Mouse (Mus musculus): ENCODE results near the gene Tyrobp. TPM values are rescaled to one million over a fixed set of nuclear protein-coding genes. Genes with fewer than 3 reads are reported as not detected.

Tyrobp gene
- polyA plus RNA-seq, 1 experiment from 2014 or later: 38.9 TPM

- Histone ChIP-seq H3K4me1 (no peaks in the 10 kb centered on the region), H3K4me3 (no peak overlapping the region), H3K9me3 (peaks cover 6% of the 10 kb centered on the region; the same call in 1 of the 2 replicates), H3K27me3 (0 out of 2 replicates have a peak, but pooled peaks cover 6% of the 10 kb centered on the region), H3K27ac (no peak overlapping the region), H3K4me2 (no peak overlapping the region), H3K36me3 (no peaks in the 10 kb centered on the region), H3K9ac (no peak overlapping the region)
- no peak for ATAC-seq (ENCODE audit: insufficient number of reproducible peaks, insufficient read depth, low FRiP score, low TSS enrichment, low read depth)
- 79% methylated on average over 2 of the region's 2 CpGs for WGBS
These were observed 3.8 kb upstream of the Tyrobp start for GRCm38 (mm10) chr7:30409789-30410188.

DNA sequence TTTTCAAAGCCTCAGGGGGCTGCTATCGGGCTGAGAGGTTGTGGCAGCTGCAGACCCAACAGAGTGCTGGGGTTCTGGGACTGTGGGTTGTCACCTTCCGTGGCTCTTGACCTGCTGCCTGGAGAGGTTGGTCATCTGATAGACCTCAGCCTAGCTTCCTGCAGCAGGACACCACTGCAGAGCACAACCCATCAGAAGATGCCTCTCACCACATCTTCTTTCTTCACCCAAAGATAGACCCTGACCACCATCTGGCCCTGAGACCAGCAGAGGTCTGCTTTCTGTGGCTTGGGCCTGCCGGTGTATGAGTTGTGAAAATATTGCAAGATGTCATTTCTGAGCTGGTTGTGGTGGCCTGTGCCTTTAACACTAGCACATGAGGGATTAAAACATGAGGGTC lies 2.5 kb upstream of the Tyrobp start:
- Histone ChIP-seq H3K27ac (no peak overlapping the region), H3K27me3 (0 out of 2 replicates have a peak, but pooled peaks cover 6% of the 10 kb centered on the region), H3K9ac (no peak overlapping the region), H3K36me3 (no peaks in the 10 kb centered on the region), H3K9me3 (peaks cover 6% of the 10 kb centered on the region; the same call in 1 of the 2 replicates), H3K4me3 (no peak overlapping the region), H3K4me1 (no peaks in the 10 kb centered on the region), H3K4me2 (no peak overlapping the region)
- WGBS: 77% methylated on average over 3 of the region's 3 CpGs
- no peak for ATAC-seq (ENCODE audit: insufficient number of reproducible peaks, insufficient read depth, low FRiP score, low TSS enrichment, low read depth)

DNA sequence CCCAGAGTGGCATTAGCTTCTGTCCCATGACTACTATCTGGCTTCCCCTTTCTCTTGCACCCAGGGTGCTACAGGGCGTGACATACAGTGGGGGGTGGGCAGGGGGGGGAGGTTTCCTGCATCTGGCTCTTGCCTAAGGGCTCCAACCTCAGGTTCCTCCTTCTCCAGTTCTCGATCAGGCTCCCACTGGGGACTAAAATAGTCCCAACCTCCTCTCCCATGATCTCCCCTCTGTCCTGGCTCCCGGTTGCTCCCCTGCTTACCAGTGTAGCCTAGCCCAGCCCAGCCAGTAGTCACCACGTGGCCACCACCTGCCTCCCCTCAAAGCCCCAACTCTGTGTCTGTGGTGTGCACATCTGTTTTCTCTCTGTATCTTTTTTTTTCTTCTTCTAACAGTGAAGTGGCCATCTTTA lies 819 bp upstream of the Tyrobp start:
- no peak for ATAC-seq (ENCODE audit: insufficient number of reproducible peaks, insufficient read depth, low FRiP score, low TSS enrichment, low read depth)
- H3K9me3 ChIP-seq: no peaks in the 10 kb centered on the region
- H3K4me2 ChIP-seq: no peak overlapping the region
- no peak overlapping the region for H3K27ac ChIP-seq
- 42% methylated on average over 4 of the region's 4 CpGs for WGBS
- 0 out of 2 replicates have a peak, but pooled peaks cover 6% of the 10 kb centered on the region for H3K27me3 ChIP-seq
- no peaks in the 10 kb centered on the region for H3K4me1 ChIP-seq
- no peak overlapping the region for H3K4me3 ChIP-seq
- no peaks in the 10 kb centered on the region for H3K36me3 ChIP-seq
- no peak overlapping the region for H3K9ac ChIP-seq

DNA sequence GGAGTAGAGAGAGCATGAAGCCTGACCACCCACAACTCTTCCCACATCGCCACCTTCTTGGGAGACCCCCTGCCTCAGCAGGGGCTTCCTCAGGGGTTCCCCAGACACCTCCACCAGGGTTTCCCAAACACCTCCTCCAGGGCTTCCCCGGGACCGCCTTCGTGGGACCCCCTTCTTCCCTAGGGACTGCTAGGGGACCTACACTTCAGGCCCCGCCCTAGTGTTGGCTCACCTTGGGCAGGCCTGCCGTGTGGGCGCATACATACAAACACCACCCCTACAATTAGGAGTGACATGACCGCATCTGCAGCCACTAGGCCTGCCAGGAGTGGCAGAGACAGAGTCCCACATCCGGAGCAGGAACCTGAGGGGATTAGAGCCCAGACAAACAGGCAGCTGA lies 4.3 kb downstream of the Tyrobp start:
- 0 out of 2 replicates have a peak, but pooled peaks cover 2% of the 10 kb centered on the region for H3K9me3 ChIP-seq
- H3K27me3 ChIP-seq: peaks cover 11% of the 10 kb centered on the region
- no peak overlapping the region for H3K9ac ChIP-seq
- no peaks in the 10 kb centered on the region for H3K36me3 ChIP-seq
- WGBS: 74% methylated on average over 9 of the region's 9 CpGs
- H3K4me1 ChIP-seq: peaks cover 13% of the 10 kb centered on the region
- ATAC-seq (ENCODE audit: insufficient number of reproducible peaks, insufficient read depth, low FRiP score, low TSS enrichment, low read depth): no peak
- no peak overlapping the region for H3K4me3 ChIP-seq
- H3K27ac ChIP-seq: no peak overlapping the region
- no peak overlapping the region for H3K4me2 ChIP-seq

GRCm38 (mm10) chr7:30419561-30420499 lies 6.3 kb downstream of the Tyrobp start, which contains the start of gene Hcst:
TSS of gene Hcst (minus strand) at chr7:30419854.
- Histone ChIP-seq H3K36me3 (no peaks in the 10 kb centered on the region), H3K27me3 (peaks cover 11% of the 10 kb centered on the region), H3K4me2 (no peak within 1 kb of the TSS), H3K4me1 (peaks cover 19% of the 10 kb centered on the region), H3K9me3 (0 out of 2 replicates have a peak, but pooled peaks cover 2% of the 10 kb centered on the region), H3K9ac (no peak within 1 kb of the TSS), H3K27ac (no peak within 1 kb of the TSS), H3K4me3 (no peak within 1 kb of the TSS)
- WGBS: 72% methylated on average over 10 of the region's 10 CpGs
- ATAC-seq (ENCODE audit: insufficient number of reproducible peaks, insufficient read depth, low FRiP score, low TSS enrichment, low read depth): no peak

DNA sequence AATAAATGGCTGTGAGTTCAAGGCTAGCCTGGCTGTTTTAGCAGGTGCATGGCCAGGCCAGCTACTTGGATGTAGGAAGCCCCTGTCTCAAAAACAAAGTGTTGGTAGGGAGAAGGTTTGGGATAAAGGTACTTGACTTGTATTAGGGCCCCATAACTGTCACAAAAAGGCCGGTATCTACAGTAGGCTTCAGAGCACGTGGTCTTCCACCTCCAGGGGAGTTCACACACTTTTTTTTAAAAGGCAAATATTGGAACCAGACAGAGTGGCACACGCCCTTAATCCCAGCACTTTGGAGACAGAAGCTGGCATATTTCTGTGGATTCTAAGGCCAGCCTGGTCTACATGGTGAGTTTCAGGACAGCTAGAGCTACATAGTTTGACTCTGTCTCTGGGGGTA lies 7.1 kb downstream of the Tyrobp start:
- peaks cover 11% of the 10 kb centered on the region for H3K27me3 ChIP-seq
- peaks cover 19% of the 10 kb centered on the region for H3K4me1 ChIP-seq
- 0 out of 2 replicates have a peak, but pooled peaks cover 2% of the 10 kb centered on the region for H3K9me3 ChIP-seq
- no peak overlapping the region for H3K4me2 ChIP-seq
- peaks cover 7% of the 10 kb centered on the region for H3K36me3 ChIP-seq
- no peak for ATAC-seq (ENCODE audit: insufficient number of reproducible peaks, insufficient read depth, low FRiP score, low TSS enrichment, low read depth)
- no peak overlapping the region for H3K4me3 ChIP-seq
- WGBS: 61% methylated on average over 3 of the region's 3 CpGs
- H3K27ac ChIP-seq: no peak overlapping the region
- no peak overlapping the region for H3K9ac ChIP-seq

DNA sequence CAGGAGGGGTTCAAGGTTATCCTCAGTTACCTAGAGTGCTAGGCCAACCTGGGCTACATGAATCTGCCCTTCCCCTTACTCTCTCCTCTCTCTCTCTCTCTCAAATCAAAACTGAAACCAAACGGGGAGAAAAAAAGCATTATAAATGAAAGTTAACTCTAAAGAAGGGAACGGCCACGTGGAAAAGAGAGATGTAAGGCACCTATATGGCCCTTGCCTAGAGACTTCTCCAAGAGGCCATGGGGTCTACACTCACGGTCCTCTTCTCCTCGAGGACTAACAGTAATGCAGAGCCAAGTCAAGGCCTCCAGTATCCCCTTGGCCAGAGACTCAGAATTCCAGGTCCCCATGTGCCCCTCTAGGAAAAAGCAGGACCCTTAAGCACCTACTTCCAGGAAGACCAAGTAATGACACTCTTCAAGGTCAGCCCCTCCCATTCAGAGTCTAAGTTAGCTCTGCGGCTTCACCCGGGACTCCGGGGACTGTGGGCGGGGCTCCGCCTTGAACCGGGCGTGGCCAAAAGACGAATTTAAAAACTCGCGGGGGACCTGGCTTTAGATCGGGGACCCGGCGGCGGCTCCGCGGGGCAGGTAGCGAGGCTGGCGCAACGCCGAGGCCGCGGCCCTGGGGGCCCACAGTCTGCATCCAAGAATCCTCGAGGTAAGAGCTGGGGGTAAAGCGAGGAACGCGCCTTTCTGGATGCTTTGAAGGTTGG lies 7.8 kb downstream of the Tyrobp start, which contains the start of gene Nfkbid:
Nfkbid (plus strand) TSS at position 558 of the 715 bp plus-strand sequence.
- 9% methylated on average over 31 of the region's 31 CpGs for WGBS
- peak within 1 kb of the TSS; percentile 48; the same call in 1 of the 2 replicates for H3K27ac ChIP-seq
- ATAC-seq (ENCODE audit: insufficient number of reproducible peaks, insufficient read depth, low FRiP score, low TSS enrichment, low read depth): no peak
- peak within 1 kb of the TSS; percentile 69 for H3K9ac ChIP-seq
- H3K4me1 ChIP-seq: peaks cover 19% of the 10 kb centered on the region
- H3K4me2 ChIP-seq: peak within 1 kb of the TSS; percentile 97
- H3K27me3 ChIP-seq: peaks cover 11% of the 10 kb centered on the region
- peak within 1 kb of the TSS; percentile 64 for H3K4me3 ChIP-seq
- H3K9me3 ChIP-seq: 0 out of 2 replicates have a peak, but pooled peaks cover 2% of the 10 kb centered on the region
- peaks cover 13% of the 10 kb centered on the region for H3K36me3 ChIP-seq

- peak; percentile 62; the same call in 1 of the 2 replicates for ATAC-seq (ENCODE audit: insufficient number of reproducible peaks, insufficient read depth, low FRiP score, low TSS enrichment, low read depth)
- Histone ChIP-seq H3K36me3 (peaks cover 17% of the 10 kb centered on the region), H3K9me3 (0 out of 2 replicates have a peak, but pooled peaks cover 2% of the 10 kb centered on the region), H3K4me3 (peak overlapping the region; percentile 64), H3K4me1 (peaks cover 19% of the 10 kb centered on the region), H3K27ac (0 out of 2 replicates have a peak overlapping the region, but pooled peaks have one; percentile 23), H3K4me2 (peak overlapping the region; percentile 97), H3K27me3 (peaks cover 11% of the 10 kb centered on the region), H3K9ac (peak overlapping the region; percentile 69)
- under 1% methylated on average over 45 of the region's 45 CpGs for WGBS
These were observed 8.4 kb downstream of the Tyrobp start for GRCm38 (mm10) chr7:30421890-30422435.

- 0 out of 2 replicates have a peak, but pooled peaks have one; percentile 17 for ATAC-seq (ENCODE audit: insufficient number of reproducible peaks, insufficient read depth, low FRiP score, low TSS enrichment, low read depth)
- Histone ChIP-seq H3K27me3 (peaks cover 11% of the 10 kb centered on the region), H3K36me3 (peaks cover 23% of the 10 kb centered on the region), H3K4me3 (peak overlapping the region; percentile 64), H3K9ac (peak overlapping the region; percentile 69), H3K4me1 (peaks cover 19% of the 10 kb centered on the region), H3K27ac (peak overlapping the region; percentile 48; the same call in 1 of the 2 replicates), H3K9me3 (0 out of 2 replicates have a peak, but pooled peaks cover 2% of the 10 kb centered on the region), H3K4me2 (peak overlapping the region; percentile 97)
- 14% methylated on average over 9 of the region's 9 CpGs for WGBS
These were observed 9.0 kb downstream of the Tyrobp start for GRCm38 (mm10) chr7:30422560-30422959.

- Histone ChIP-seq H3K4me2 (peak overlapping the region; percentile 97), H3K36me3 (peaks cover 27% of the 10 kb centered on the region), H3K27me3 (peaks cover 11% of the 10 kb centered on the region), H3K27ac (no peak overlapping the region), H3K4me1 (peaks cover 19% of the 10 kb centered on the region), H3K9ac (peak overlapping the region; percentile 69), H3K4me3 (peak overlapping the region; percentile 64), H3K9me3 (0 out of 2 replicates have a peak, but pooled peaks cover 2% of the 10 kb centered on the region)
- ATAC-seq (ENCODE audit: insufficient number of reproducible peaks, insufficient read depth, low FRiP score, low TSS enrichment, low read depth): no peak
- 40% methylated on average over 23 of the region's 23 CpGs for WGBS
These were observed 9.6 kb downstream of the Tyrobp start for GRCm38 (mm10) chr7:30423071-30423641.
